15 mouse cellular contexts compared by ENCODE assay signal in genomic region chrX:152197814-152198648, GRCm38 (mm10). TPM values are rescaled to one million over a fixed set of nuclear protein-coding genes. Genes with fewer than 3 reads are reported as not detected.
DNase-seq lines count a peak whose midpoint lies in the region; ATAC-seq and TF ChIP-seq lines count a peak whose summit lies in the region.
"Had no signal": no experiment of that assay in that cellular context is flagged by ENCODE, and none has a peak within 500 bp of the region (broad histone marks: within the 10 kb centered on the region; RNA-seq: fewer than 3 reads in every experiment).

No protein-coding gene starts in this region.

- TF ChIP-seq CTCF in olfactory bulb, adult 2 months (IDR thresholded peaks at IDR 0.05; ENCODE audit: insufficient read depth, low read depth, low read length): no peak
- TF ChIP-seq CTCF in intestine, postnatal 0 days (IDR thresholded peaks at IDR 0.05; ENCODE audit: low read depth): no peak

- peak overlapping the region; percentile 48; the same call in 1 of the 2 replicates for H3K27ac ChIP-seq in heart, embryonic 12.5 days (ENCODE audit: poor library complexity, severe bottlenecking)
- H3K27ac ChIP-seq in forebrain, embryonic 15.5 days (replicated peaks): peak overlapping the region; percentile 88
- H3K27ac ChIP-seq in midbrain, embryonic 11.5 days (ENCODE audit: low read depth, low read length): peak overlapping the region; percentile 78
- H3K27ac ChIP-seq in olfactory bulb, adult 2 months (ENCODE audit: insufficient read depth, low read depth, low read length): peak overlapping the region; percentile 89
- H3K27ac ChIP-seq in intestine, postnatal 0 days (ENCODE audit: low read depth, low read length): no peak overlapping the region
- H3K27ac ChIP-seq: embryonic facial prominence, embryonic 13.5 days; stomach, postnatal 0 days had no signal

- no peak overlapping the region for H3K4me3 ChIP-seq in heart, embryonic 12.5 days
- no peak overlapping the region for H3K4me3 ChIP-seq in forebrain, embryonic 15.5 days
- H3K4me3 ChIP-seq in midbrain, embryonic 11.5 days (ENCODE audit: low read depth, low read length): no peak overlapping the region
- no peak overlapping the region for H3K4me3 ChIP-seq in olfactory bulb, adult 2 months (ENCODE audit: insufficient read depth, low read depth, low read length)
- no peak overlapping the region for H3K4me3 ChIP-seq in intestine, postnatal 0 days (ENCODE audit: low read depth, low read length)
- H3K4me3 ChIP-seq: embryonic facial prominence, embryonic 13.5 days had no signal

- peaks cover 68% of the 10 kb centered on the region for H3K27me3 ChIP-seq in heart, embryonic 12.5 days (replicated peaks)
- peaks cover 34% of the 10 kb centered on the region; the same call in 1 of the 2 replicates for H3K27me3 ChIP-seq in forebrain, embryonic 15.5 days
- peaks cover 88% of the 10 kb centered on the region for H3K27me3 ChIP-seq in midbrain, embryonic 11.5 days (ENCODE audit: control insufficient read depth, insufficient read depth, low read length)
- H3K27me3 ChIP-seq in intestine, postnatal 0 days (replicated peaks; ENCODE audit: control insufficient read depth, insufficient read depth, low read length): no peaks in the 10 kb centered on the region; the same call in 1 of the 2 replicates

- no peak for TF ChIP-seq POLR2A in olfactory bulb, adult 2 months (IDR thresholded peaks at IDR 0.05; ENCODE audit: insufficient read depth, low read depth, low read length)

- 77% methylated on average over 1 of the region's 1 CpGs for WGBS in heart, embryonic 12.5 days
- WGBS in forebrain, embryonic 15.5 days: 31% methylated on average over 1 of the region's 1 CpGs
- WGBS in midbrain, embryonic 11.5 days: 36% methylated on average over 1 of the region's 1 CpGs
- 24% methylated on average over 1 of the region's 1 CpGs for WGBS in olfactory bulb, adult 2 months
- WGBS in intestine, postnatal 0 days: 89% methylated on average over 1 of the region's 1 CpGs

- no peaks in the 10 kb centered on the region for H3K9me3 ChIP-seq in heart, embryonic 12.5 days (replicated peaks)
- H3K9me3 ChIP-seq in forebrain, embryonic 15.5 days: no peaks in the 10 kb centered on the region
- no peaks in the 10 kb centered on the region for H3K9me3 ChIP-seq in midbrain, embryonic 11.5 days (ENCODE audit: control insufficient read depth, low read length)
- no peaks in the 10 kb centered on the region for H3K9me3 ChIP-seq in intestine, postnatal 0 days (ENCODE audit: control insufficient read depth)
- H3K9me3 ChIP-seq: embryonic facial prominence, embryonic 13.5 days; G1E had no signal

- peaks cover 5% of the 10 kb centered on the region for H3K4me1 ChIP-seq in heart, embryonic 12.5 days (replicated peaks)
- peaks cover 19% of the 10 kb centered on the region for H3K4me1 ChIP-seq in forebrain, embryonic 15.5 days
- H3K4me1 ChIP-seq in midbrain, embryonic 11.5 days (ENCODE audit: control insufficient read depth, insufficient read depth, low read length): peaks cover 13% of the 10 kb centered on the region
- H3K4me1 ChIP-seq in olfactory bulb, adult 2 months (ENCODE audit: control insufficient read depth, insufficient read depth, low read length): peaks cover 23% of the 10 kb centered on the region
- H3K4me1 ChIP-seq in intestine, postnatal 0 days (replicated peaks; ENCODE audit: control insufficient read depth, insufficient read depth, low read length): no peaks in the 10 kb centered on the region
- H3K4me1 ChIP-seq: embryonic facial prominence, embryonic 13.5 days had no signal

- intact Hi-C loops in heart, postnatal 10 days (cut with DNase I): no loop called here

- H3K9ac ChIP-seq in heart, embryonic 12.5 days: no peak overlapping the region
- H3K9ac ChIP-seq in forebrain, embryonic 15.5 days (replicated peaks): no peak overlapping the region
- H3K9ac ChIP-seq in midbrain, embryonic 11.5 days (ENCODE audit: low read length): no peak overlapping the region
- H3K9ac ChIP-seq in intestine, postnatal 0 days (ENCODE audit: low read depth, low read length): no peak overlapping the region
- H3K9ac ChIP-seq: embryonic facial prominence, embryonic 13.5 days had no signal

- H3K36me3 ChIP-seq in heart, embryonic 12.5 days: no peaks in the 10 kb centered on the region
- H3K36me3 ChIP-seq in forebrain, embryonic 15.5 days: no peaks in the 10 kb centered on the region
- no peaks in the 10 kb centered on the region for H3K36me3 ChIP-seq in midbrain, embryonic 11.5 days (ENCODE audit: control insufficient read depth, insufficient read depth, low read length)
- H3K36me3 ChIP-seq in intestine, postnatal 0 days (ENCODE audit: control insufficient read depth, insufficient read depth): no peaks in the 10 kb centered on the region
- H3K36me3 ChIP-seq: embryonic facial prominence, embryonic 13.5 days; G1E had no signal

- ATAC-seq in heart, embryonic 12.5 days (ENCODE audit: insufficient number of reproducible peaks, low FRiP score): no peak
- ATAC-seq in forebrain, embryonic 15.5 days (replicated peaks): peak; percentile 86
- ATAC-seq in midbrain, embryonic 11.5 days (ENCODE audit: low FRiP score): peak; percentile 90
- ATAC-seq in intestine, postnatal 0 days: no peak
- ATAC-seq: activated CD4-positive, CD25-positive, alpha-beta regulatory T cell, adult 4 months had no signal

- H3K4me2 ChIP-seq in heart, embryonic 12.5 days: no peak overlapping the region
- H3K4me2 ChIP-seq in forebrain, embryonic 15.5 days (replicated peaks): peak overlapping the region; percentile 29
- H3K4me2 ChIP-seq in midbrain, embryonic 11.5 days: no peak overlapping the region; the same call in 1 of the 2 replicates
- no peak overlapping the region for H3K4me2 ChIP-seq in intestine, postnatal 0 days (replicated peaks; ENCODE audit: low read depth)
- H3K4me2 ChIP-seq: embryonic facial prominence, embryonic 13.5 days had no signal

- DNase-seq in heart, postnatal 10 days: no peak
- DNase-seq in midbrain, embryonic 11.5 days (ENCODE audit: low spot score, missing footprints): peak; percentile 95
- no peak for DNase-seq in thymus, postnatal 36 days
- DNase-seq in adrenal gland, adult 2 months: no peak
- DNase-seq: cerebellum, adult 11 months; kidney, adult 11 months; right cerebral cortex, postnatal 25 days had no signal

RNA-seq across cellular contexts. Expression of gene Kdm5c, which starts 34.8 kb away (rescaled TPM):
- 49.3 and 50.5 TPM in 2 replicates for polyA plus RNA-seq in heart, embryonic 12.5 days (2016; fragmentation: Nextera tagmentation; extraction: Ambion mirVana)
- 10 to 100 TPM; 41.7 to 55.2 TPM for total RNA-seq in heart, postnatal 10 days (2021)
- polyA plus RNA-seq in forebrain, embryonic 15.5 days (2015; fragmentation: Nextera tagmentation; extraction: Ambion mirVana): 33.7 and 38.2 TPM in 2 replicates
- polyA plus RNA-seq in midbrain, embryonic 11.5 days (2014; fragmentation: Nextera tagmentation; extraction: Ambion mirVana): 29.4 and 30.1 TPM in 2 replicates
- polyA plus RNA-seq in olfactory bulb, adult 2 months (2012; ENCODE audit: insufficient read depth, insufficient read length, low replicate concordance, missing spikeins): not detected in 2 replicates
- 10 to 100 TPM; 48.8 to 88.8 TPM for total RNA-seq in adrenal gland, adult 2 months (2021)
- polyA plus RNA-seq in adrenal gland, adult 2 months (2012; rRNA removed): 72.0 and 107 TPM in 2 replicates
- 16.2 and 19.7 TPM in 2 replicates for polyA plus RNA-seq in intestine, postnatal 0 days (2015; fragmentation: Nextera tagmentation; extraction: Ambion mirVana)

RNA-seq across cellular contexts. Expression of gene Iqsec2, which starts 54.0 kb away (rescaled TPM):
- polyA plus RNA-seq in heart, embryonic 12.5 days (2016; fragmentation: Nextera tagmentation; extraction: Ambion mirVana): 22.1 and 25.0 TPM in 2 replicates
- total RNA-seq in heart, postnatal 10 days (2021): 10 to 100 TPM; 66.9 to 69.9 TPM
- 3.6 and 5.1 TPM in 2 replicates for polyA plus RNA-seq in forebrain, embryonic 15.5 days (2015; fragmentation: Nextera tagmentation; extraction: Ambion mirVana)
- 1.1 and 1.8 TPM in 2 replicates for polyA plus RNA-seq in midbrain, embryonic 11.5 days (2014; fragmentation: Nextera tagmentation; extraction: Ambion mirVana)
- polyA plus RNA-seq in olfactory bulb, adult 2 months (2012; ENCODE audit: insufficient read depth, insufficient read length, low replicate concordance, missing spikeins): not detected in 2 replicates
- total RNA-seq in adrenal gland, adult 2 months (2021): 10 to 100 TPM; 30.4 to 36.2 TPM
- polyA plus RNA-seq in adrenal gland, adult 2 months (2012; rRNA removed): 30.1 and 36.7 TPM in 2 replicates
- polyA plus RNA-seq in intestine, postnatal 0 days (2015; fragmentation: Nextera tagmentation; extraction: Ambion mirVana): 6.5 and 7.3 TPM in 2 replicates
- polyA plus RNA-seq: activated CD4-positive, CD25-positive, alpha-beta regulatory T cell, adult 4 months had no signal

Comparison
In these comparisons a context has a peak if more than half of its experiments do, and no peak if none do; other contexts are left out.
1. ATAC-seq: peak in forebrain, embryonic 15.5 days (single experiment) and midbrain, embryonic 11.5 days (single experiment); none in heart, embryonic 12.5 days (single experiment) and intestine, postnatal 0 days (single experiment).